Mouse (Mus musculus) olfactory bulb, adult 2 months (tissue): ENCODE data around the gene Pus1.

ENCODE experiments used
- CTCF ChIP-seq: fragments of 200-500 bp; IDR thresholded peaks from 2 replicates; pipeline ENCODE4 v1.5.1; 2012; ENCODE audit warnings: low read depth, mild to moderate bottlenecking, low read length, moderate library complexity; ENCODE audit not compliant: insufficient read depth
- POLR2A ChIP-seq: fragments of 200-500 bp; IDR thresholded peaks from 2 replicates; pipeline ENCODE4 v1.6.1; 2012; ENCODE audit warnings: mild to moderate bottlenecking, low read depth, low read length, moderate library complexity; ENCODE audit not compliant: insufficient read depth

DNA sequence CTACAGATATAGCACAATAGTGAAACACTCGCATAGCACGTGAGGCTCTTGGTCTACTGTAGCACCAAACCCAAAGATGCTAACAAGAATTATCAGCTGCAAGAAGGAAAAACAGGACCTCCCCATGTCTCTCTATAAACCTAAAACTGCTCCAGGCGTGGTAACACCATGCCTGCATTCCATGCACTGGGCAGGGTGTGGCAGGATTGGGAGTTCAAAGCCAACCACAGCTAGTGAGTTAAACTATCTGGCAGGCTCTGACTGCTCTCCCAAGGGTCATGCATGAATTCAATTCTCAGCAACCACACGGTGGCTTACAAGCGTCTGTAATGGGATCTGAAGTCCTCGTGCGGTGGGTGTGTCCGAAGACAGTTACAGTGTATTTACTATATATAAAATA, 2.7 kb upstream of the Pus1 start:
- TF ChIP-seq POLR2A (no peak), CTCF (no peak)
